Mouse (Mus musculus): ENCODE results near the gene Tmem170. TPM values are rescaled to one million over a fixed set of nuclear protein-coding genes. Genes with fewer than 3 reads are reported as not detected.

The Tmem170 gene
- total RNA-seq, 2 experiments from 2014 or later: 4.1 to 4.3 TPM

GRCm38 (mm10) chr8:111820018-111820417 is 56.5 kb downstream of the Tmem170 start:
- DNase-seq (ENCODE audit: extremely low spot score in 1 of 2, low spot score in 1 of 2): no peak

GRCm38 (mm10) chr8:111818556-111818955 is 58.0 kb downstream of the Tmem170 start:
- no peak for DNase-seq (ENCODE audit: extremely low spot score in 1 of 2, low spot score in 1 of 2)

DNA sequence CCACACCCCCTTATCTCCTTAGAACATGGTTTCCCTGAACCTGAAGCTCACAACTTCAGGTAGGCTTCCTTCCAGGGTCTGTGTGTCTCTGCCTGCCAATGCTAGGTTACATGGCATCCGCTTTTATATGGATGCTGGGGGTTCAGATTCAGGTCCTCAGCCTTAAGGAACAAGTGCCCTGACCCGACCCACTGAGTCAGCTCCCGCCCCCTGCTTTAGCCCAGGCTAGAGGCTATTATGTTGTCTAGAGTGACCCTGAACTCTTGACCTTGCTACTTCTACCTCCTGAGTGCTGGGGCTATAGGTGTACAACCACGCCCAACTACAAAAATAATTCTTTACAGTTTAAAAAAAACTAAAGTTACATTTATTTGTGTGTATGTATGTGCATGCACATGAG is 61.5 kb downstream of the Tmem170 start:
- DNase-seq (ENCODE audit: extremely low spot score in 1 of 2, low spot score in 1 of 2): no peak

GRCm38 (mm10) chr8:111813818-111814217 is 62.7 kb downstream of the Tmem170 start:
- no peak for DNase-seq (ENCODE audit: extremely low spot score in 1 of 2, low spot score in 1 of 2)

Other genes with a start within 250 kb of the Tmem170 start
- 1 to 10 TPM; 6.6 to 7.2 TPM for gene Ldhd, start 246.4 kb downstream of the Tmem170 start, total RNA-seq (2021)
- 10 to 100 TPM; 19.4 to 22.3 TPM for gene Zfp1, start 233.3 kb downstream of the Tmem170 start, total RNA-seq (2021)
- gene Ctrb1, start 185.7 kb downstream of the Tmem170 start, total RNA-seq (2021): not detected
- gene Bcar1, start 132.9 kb downstream of the Tmem170 start, total RNA-seq (2021): 10 to 100 TPM; 66.2 to 66.8 TPM
- 10 to 100 TPM; 77.6 to 81.2 TPM for gene Cfdp1, start 22.5 kb downstream of the Tmem170 start, total RNA-seq (2021)
- gene Chst5, start 33.7 kb upstream of the Tmem170 start, total RNA-seq (2021): under 1 TPM; 0.70 to 0.71 TPM
- gene Tmem231, start 57.1 kb upstream of the Tmem170 start, total RNA-seq (2021): 10 to 100 TPM; 11.2 to 11.5 TPM
- 100 to 1,000 TPM; 196 to 239 TPM for gene Gabarapl2, start 64.0 kb upstream of the Tmem170 start, total RNA-seq (2021)
- 1 to 10 TPM; 5.0 to 6.9 TPM for gene Adat1, start 115.6 kb upstream of the Tmem170 start, total RNA-seq (2021)
- gene Kars, start 134.6 kb upstream of the Tmem170 start, total RNA-seq (2021): 10 to 100 TPM; 77.2 to 82.6 TPM
- 10 to 100 TPM; 35.5 to 40.0 TPM for gene Terf2ip, start 134.6 kb upstream of the Tmem170 start, total RNA-seq (2021)
- not detected for gene Gm6793, start 138.3 kb upstream of the Tmem170 start, total RNA-seq (2021)